Mouse (Mus musculus) MN1 (cell line): ENCODE results near the gene Ints1.

Source experiments
- DNase-seq: peaks from one replicate; pipeline ENCODE4 v3.0.0-alpha.2; 2016; ENCODE audit warnings: low spot score

The Ints1 gene

DNA sequence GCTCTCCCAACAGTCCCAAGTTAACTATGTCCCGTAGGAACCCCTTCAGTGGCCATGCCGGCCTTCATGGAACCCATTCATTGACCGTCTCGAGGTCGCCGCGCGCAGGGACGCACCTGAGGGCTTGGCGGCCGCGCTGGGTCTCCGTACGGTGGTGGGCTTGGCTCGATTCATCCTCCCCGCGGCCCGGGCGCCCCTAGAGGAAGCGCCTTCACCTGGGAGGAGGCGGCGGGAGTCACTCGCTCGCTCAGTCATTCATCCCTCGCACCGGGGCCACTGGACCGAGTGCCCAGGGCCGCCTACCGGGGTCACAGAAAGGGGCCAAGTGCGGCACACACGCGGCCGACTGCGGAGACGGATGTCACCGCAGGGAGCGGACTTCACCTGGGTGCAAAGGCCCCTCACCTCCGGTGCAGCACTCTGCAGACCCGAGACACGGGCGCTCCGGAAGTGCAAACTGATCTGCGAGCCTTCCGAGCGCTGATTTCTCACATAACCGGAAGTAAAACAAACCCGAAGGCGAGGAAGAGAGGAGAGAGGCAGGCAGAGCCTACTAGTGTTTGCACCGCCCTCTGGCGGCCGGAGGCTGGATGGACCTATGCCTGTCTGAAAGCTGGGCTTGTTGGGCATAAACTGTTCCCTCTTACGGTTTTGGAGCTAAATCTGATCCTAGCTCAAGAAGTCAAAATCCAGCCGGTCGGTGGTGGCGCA, at the start of gene Ints1:
Ints1 (minus strand) TSS at position 459 of the 711 bp plus-strand sequence.
- DNase-seq: peak; percentile 97

DNA sequence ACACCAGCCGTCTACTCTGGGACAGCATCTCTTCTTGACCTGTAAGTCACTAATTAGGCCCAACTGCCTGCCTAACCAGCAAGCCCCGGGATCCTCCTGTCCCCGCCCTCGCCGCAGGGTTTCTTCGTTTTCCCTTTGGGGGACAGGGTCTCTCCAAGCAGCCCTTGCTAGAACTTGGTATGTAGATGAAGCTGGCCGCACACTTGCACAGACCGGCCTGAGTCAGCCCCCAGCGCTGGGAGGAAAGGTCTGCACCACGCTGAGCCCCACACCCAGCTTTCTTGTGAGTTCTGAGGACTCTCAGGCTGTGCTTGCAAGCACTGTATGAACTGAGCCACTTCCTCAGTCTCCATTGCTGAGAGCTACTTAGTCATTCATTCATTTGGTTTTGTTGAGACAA, 49.1 kb upstream of the Ints1 start:
- DNase-seq: no peak

DNA sequence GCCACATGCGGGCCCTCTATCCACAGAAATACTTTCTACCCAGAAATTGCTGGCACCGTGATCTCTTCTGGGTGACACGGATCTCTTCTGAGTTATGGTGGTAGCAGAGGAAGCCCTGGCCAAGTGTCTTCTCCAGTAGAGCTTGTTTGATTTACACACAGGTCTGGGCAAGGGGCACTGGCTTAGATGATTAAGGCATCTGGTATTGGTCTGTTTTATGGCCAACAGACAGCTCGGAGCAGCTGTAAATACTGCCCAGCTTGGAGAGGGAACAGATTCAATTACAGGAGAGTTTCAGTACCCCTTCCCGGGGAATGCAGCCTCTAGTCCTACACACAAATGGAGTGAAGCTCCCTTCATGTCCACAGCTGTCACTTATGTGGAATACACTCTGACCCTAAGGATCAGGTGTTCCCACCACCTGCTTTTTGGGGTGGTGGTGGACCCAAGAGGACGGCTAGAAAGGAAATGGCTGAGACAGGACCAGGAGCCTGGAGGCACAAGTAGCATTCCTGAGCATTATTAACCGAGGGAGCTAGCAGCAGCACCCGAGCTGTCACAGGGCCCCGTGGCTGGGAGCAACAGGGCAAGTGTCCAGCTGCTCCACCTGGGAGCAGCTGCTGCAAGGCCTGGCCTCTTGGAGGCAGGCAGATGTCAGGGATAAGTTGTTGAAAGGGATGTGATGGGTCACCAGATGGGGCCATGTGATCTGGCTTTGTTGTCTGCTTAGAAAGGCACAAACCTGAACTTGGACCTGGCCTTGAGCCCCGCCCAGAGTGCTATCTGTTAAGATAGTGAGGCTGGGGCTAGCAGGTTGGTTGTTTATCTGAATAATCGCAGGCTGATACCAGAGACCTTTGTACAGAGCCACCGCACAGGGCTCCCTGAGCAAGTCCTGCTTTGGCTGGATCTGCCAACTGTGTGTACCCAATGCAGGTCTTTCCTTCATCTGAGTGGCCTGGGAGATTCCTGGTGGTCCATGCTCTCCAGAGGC, 46.3 kb upstream of the Ints1 start:
- DNase-seq: peak; percentile 88

DNA sequence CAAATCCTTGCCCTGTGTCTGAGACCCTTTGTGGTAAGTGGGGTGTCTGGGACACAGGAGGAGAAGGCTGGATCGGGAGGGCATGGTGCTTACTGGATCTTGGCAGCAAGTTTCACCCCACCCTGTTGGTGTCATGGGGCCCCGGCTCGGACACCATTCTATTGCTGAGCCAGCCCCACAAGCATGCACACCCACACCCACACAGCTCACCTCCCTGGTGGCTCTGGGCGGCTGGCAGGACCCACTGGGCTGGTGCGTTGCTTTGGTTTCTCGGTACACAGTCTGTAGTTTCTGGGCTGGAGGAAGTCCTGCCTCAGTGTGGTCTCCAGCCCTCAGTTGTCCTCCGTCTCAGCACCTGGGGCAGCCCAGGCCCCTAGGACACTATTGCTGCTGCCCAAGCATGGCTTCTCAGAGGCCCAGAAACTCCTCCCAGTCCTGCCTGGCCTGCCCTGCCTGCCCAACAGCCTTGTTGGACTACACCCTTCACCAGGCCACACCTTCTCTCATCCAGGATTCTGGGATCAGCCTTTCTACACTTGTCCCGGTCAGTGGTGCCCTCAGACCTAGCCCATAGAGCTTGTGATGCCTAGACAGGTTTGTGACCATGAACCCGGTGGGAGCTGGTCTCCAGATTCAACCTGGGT, 44.2 kb upstream of the Ints1 start, which contains the start of gene Tmem184a:
Tmem184a (minus strand) TSS at position 380 of the 644 bp plus-strand sequence.
- no peak for DNase-seq

DNA sequence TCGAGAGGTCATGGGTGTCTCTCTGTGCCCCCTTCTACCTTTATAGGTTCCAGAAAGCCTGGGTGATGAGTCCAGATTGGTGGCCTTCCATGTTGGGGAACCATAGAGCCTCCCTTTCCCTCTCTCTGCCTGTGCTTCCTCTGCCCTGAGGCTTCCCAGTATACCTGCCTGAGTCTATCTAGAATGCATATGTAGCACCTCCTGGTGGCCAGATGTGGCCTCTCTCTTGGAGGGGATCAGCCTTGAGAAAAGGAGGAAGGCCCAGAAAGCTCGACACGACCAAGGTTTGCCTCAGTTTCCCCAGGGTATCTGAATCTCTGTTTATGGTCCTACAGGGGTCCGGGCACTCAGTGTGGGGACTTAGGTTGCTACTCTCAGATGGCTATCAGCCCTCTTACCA, 43.3 kb upstream of the Ints1 start:
- peak; percentile 51 for DNase-seq

DNA sequence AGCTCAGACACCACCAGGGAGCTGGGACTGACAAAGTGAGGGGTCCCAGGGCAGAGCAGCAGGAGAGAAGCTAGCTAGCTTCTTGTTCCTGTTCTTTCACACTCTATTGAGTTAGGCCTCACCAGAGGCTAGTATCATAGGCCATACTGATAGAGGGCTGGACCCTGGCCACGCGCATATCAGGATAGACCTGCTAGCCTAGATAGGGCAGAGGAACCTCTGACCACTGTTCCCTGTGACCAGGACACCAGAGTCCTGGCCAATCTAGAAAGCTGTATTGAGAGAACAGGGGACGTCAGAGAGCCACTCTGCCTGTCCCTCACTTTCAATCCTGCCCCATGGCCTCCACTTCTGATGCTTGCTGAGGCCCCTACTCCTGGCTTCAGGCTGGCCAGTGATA, 42.6 kb upstream of the Ints1 start:
- no peak for DNase-seq

DNA sequence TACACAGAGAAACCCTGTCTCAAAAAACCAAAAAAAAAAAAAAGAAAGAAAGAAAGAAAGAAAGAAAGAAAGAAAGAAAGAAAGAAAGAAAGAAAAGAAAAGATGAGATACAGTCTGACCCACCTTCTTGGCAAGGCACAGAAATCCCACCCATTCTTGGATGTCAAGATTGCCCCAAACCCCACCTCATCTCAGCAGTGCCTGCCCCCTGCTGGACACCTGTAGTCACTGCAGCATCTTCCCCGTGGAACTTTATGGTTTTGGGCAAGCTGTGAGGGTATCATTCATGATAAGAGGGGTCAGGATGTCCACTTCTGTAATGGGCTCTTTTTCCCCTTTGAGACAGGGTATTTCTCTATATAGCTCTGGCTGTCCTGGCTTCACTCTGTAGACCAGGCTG, 41.8 kb upstream of the Ints1 start:
- DNase-seq: no peak

DNA sequence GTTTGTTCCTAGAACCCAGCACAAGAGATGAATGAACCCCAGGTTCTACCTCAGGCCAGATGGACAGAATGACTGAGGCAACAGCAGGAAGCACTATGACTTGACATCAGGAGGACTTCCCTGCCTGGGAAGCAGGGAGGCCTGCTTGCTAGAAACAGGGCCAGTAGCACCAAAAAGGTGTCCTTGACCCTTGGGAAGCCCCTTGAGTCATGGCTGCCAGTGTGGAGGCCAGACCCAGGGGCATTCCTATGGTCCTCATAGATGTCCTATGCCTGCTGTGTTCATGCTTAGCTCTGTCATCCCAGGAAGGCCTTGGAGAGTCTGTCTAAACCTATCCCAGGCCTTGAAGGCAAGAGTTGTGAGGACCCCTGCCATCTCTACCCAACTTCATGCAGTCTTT, 41.0 kb upstream of the Ints1 start:
- no peak for DNase-seq

DNA sequence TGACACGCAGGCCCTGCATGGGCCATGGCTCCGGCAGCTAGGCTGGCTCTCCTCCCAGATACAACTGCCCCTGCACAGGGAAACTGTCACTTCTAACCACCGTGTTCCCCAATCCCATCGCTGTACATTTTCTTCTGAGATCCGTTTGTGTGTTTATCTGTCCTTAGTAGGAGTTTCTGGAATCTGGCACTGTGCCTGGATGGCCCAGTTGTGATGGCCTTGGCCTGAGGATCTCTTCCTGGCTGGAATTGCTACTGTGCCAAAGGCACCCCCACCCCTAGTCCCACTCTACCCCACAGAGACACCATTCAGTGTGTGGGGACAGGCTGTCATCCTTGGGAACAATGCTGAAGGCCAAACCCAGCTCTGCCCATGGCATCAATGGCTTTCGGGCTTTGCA, 40.5 kb upstream of the Ints1 start:
- no peak for DNase-seq

DNA sequence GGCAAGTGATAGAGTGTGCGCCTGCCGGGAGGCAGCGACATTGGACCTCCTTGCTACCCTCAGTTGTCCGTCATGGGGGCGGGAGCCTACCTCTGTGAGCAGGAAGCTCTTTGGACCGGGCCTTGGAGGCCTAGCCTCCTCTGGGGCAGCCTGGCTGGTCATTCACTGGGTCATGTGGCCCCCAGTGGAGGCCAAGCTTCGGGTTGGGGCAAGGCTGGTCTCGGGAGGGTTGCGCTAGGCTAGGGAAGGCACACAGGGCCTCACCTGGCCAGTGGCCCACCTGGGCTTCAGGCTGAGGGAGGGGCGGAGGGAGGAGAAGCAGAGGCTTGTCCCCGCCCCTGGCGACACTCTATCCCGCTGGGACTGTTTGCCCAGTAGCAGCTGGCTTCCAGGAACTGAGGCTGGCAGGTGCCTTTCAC, 38.5 kb upstream of the Ints1 start:
- no peak for DNase-seq

DNA sequence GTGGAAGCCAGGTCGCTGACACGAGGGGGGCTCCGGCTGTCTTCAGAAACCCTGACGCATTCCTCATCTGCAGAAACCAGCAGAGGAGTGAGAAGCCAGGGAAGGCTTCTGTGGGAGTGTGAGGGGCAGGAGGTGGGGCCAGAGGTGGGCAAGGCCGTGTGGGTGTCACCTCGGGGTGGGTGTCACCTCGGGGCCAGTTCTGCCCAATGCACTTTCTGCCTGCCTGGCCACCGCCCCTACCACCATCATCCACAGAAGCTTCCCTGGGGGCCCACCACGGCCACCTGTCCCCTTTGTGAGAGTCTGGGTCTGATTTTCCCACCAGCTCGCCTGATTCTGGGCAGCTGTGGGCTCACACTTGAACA, 37.6 kb upstream of the Ints1 start:
- no peak for DNase-seq

DNA sequence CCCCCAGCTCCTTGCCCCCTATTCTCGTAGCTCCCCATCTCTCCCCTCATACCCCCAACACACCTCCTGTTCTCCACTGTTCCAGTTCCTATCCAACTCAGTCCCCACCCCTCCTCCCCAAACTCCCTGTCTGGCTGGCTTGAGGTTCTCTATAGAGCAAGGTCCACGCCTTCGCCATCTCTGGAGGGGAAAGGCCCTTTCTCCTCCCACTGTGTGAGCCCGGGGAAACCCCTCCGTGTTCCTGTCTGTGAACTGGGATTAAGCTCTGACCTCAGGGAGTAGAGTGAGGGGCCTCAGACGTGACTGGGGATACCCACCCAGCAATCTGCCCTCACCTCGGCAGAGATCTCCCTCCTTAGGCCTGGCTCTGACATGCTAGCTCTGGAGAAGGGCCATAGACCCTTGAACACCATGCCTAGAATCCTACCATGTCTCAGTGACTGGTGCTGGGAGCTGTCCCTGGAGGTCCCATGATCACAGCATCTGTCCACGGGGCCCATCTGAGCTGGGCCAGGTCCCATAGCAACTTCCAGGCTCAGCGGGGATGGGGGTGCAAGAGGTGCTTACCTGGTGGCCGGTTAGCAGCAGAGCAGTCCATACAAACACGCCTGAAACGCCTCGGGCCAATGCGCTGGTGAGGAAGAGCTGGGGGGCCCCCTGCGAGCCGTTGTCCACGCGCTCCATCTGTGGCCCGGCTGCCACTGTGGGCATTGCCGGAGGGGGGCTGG, 37.1 kb upstream of the Ints1 start:
- no peak for DNase-seq

DNA sequence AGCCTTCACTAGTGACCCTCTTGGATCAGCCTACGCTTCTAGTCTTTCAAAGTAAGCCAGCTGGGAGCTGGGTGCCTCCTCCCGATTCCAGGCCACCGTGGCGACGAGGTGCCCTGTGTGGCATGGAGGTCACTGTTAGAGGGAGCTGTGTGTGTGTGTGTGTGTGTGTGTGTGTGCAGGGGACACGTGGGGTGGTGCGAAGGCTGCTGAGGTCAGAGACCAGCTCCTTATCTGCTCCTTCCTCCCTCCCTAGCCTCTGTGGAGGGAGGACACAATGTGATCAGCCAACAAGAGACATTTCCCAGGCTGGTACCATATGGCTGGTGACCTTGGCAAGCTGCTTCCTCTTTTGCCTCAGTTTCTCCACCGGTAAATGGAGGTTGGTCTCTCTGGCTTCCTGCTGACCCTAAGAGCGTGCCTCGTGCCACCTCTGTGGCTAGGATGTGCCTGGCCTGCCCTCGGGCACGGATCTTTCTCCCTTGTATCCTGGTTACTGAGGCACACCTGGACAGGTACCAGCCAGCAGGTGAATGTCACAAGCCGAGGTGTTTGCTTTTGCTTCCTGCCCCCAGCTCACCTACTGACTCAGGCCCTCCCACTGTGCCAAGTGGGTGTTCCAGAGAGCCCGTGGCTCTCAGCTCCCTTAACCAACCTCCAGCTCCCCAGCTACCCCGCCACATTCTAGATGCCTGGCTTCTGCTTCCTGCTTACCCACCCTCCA, 36.4 kb upstream of the Ints1 start:
- no peak for DNase-seq

DNA sequence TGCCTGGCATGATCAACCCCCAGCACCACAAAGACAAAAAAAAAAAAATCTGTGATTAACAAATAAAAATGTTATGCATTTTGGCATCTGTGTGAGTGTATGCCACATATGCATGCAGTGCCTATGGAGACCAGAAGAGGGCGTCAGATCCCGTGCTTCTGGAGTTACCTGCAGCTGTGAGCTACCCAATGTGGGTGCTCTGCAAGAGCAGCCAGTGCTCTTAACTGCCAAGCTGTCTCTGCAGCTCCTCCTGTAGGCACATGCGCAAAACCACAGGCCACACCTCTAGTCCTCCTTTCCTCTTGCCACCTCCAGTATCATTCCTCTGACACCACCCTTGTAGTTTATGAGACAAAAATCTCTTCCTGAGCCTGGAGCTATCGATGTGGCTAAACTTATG, 33.9 kb upstream of the Ints1 start:
- no peak for DNase-seq

DNA sequence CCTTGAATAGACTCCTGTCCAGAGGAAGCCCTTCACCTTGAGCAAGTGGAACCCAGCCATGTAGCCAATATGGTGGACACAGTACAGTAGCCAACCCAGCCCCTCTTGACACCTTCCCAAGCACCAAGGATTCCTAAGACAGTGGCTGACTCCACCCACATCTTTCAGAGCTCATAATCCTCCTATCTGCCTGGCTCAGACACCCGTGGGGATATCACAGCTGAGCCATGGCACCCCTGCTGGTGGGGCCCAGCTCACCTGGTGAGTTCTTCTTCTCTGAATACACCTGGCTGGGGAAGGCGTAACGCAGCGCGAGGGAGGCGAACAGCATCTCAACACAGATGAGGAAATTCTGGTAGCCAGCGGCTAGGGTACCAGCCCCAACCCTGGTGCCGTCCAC, 30.4 kb upstream of the Ints1 start:
- DNase-seq: no peak

DNA sequence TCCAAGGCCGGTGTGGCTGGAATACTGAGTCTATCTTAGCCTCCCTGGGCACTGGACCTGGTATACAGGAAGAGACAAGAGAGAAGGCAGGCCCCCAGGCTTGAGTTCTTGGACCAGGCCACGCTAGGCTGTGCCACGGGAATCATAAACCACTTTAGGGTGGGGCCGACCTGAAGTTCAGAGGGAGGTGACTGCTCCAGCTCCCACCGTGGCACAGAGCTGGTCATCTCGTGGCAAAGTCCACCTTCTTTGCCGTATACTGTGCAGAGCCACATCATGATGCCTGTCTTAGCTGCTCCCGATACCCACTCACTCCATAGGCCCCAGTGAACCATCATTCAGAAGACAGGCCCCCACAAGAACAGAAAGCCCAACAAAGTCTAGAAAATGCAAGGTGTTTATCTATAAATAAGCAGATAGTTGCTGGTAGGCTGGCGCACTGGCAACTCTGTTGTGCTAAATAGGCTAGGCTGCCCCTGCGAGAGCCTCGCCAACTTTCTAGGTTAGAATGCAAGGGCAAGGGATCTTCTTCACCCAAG, 29.2 kb upstream of the Ints1 start:
- DNase-seq: no peak

DNA sequence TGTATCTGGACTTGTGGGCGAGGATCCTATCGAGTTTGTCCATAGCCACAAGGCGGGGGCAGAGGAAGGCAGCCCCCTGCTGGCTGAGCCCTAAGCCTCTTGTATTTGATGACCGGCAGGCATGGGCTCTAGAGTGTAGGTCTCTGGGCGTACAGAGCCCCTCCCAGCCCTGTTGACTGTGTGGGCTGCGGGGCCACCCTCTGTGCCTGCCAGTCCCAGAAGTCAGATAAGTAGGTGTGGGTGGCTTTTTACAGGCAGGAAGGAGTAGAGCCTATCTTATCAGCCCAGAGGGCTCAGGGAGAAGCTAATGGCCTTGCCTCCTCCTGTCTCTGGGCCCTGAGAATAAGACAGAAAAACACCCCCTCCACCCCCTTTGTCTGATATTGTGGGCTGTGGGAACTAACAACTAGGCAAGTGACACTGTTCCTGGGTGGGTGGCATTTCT, 28.7 kb upstream of the Ints1 start:
- DNase-seq: no peak

DNA sequence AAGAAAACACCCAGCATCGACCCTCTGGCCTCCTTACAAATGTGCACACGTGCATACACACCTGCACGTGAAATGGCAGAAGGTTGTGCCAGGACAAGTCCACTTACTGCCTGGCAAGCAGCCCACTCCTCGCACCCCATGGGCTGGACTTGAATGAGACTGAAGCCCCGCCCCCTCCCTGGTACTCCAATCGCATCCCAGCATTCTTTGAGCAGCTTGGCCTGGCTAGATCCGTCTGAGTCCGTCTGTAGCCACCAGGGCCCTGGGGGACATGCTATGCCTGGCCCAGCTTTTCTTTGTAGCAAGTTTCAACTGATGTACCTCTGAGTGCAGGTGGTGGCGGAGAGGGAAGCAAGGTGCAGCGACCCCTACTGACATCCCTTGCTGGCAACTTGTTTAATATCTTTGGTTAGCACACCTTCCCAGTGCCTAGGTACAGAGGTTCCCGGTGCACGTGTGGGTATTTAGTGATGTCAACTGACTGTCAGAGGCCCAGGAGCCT, 28.2 kb upstream of the Ints1 start:
- peak; percentile 43 for DNase-seq

DNA sequence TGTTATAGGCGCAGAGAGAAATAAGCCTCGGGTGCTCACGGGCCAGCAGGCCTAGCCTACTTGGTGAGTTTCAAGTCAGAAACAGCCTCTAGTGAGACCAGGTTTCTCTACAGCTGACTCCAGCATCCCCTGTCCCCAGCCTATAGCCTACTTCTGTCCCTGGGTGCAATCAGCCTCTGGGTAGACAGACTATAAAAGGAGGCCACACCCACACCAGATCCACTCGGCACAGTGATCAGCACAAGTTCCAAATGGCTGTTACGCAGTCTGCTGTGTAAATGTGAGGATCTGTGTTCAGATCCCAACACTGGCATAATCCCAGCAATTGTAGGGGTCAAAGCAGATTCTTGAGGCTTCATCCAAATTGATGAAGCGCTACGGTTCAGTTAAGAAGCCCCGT, 27.7 kb upstream of the Ints1 start:
- no peak for DNase-seq

DNA sequence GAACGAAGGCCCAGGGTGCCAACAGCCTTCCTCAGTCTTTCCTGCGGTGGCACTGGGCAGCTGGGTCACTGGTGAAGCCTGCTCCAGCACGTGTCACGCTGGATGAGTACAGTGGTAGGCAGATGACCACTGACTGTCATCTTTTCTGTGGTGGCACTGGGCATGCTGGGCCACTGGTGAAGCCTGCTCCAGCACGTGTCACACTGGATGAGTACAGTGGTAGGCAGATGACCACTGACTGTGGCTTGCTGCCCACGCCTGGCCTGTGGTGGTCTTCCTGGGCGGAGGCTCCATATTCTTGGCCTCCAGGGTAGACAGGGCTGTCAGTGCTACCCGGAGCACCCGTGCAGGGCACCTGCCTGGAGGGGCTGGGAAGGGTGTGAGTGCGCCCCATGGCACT, 26.4 kb upstream of the Ints1 start:
- DNase-seq: no peak

DNA sequence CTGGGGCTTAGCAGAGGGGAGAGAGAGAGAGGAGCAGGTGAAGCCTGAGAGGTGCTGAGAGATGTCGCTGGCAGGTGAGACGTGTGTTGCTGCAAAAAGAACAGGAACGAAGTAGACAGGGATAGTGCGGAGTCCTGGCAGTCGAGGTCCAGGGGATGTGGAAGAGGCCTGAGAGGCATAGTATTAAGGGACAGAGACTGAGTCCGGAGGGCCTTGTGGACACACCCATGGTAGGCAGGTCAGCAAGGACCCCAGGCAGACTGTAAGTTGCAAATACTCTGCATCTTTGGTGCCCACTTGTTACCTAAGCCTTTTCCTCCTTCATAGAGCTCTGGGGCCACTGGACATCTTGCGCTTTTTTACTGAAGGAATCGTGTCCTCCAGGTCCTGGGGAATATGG, 25.8 kb upstream of the Ints1 start:
- no peak for DNase-seq
